Comparison of ENCODE assay signal across 39 mouse cellular contexts in the genomic region with DNA sequence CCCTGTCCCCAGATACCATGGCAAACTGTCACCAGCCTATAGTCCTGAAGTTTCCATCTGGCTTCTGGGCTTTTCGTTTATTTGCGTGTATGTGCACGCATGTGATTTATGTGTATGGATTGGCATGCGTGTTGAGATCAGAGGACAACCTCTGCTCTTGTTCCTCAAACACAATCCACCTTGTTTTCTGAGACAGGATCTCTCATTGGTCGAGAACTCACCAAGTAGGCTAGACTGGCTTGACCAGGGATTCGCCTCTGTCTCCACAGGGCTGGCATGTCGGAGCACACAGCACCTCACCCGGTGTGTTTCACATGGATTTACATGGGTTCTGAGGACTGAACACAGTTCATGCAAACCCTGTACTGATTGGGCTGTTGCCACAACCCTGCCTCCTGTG. TPM values are rescaled to one million over a fixed set of nuclear protein-coding genes. Genes with fewer than 3 reads are reported as not detected.
DNase-seq lines count a peak whose midpoint lies in the region; ATAC-seq and TF ChIP-seq lines count a peak whose summit lies in the region.
"Had no signal": no experiment of that assay in that cellular context is flagged by ENCODE, and none has a peak within 500 bp of the region (broad histone marks: within the 10 kb centered on the region; RNA-seq: fewer than 3 reads in every experiment).

No protein-coding gene starts in this region.

- H3K4me3 ChIP-seq in heart, embryonic 10.5 days: no peak overlapping the region
- H3K4me3 ChIP-seq in MEL (ENCODE audit: control insufficient read depth in 1 of 2, insufficient read depth in 1 of 2, low read depth in 2 of 2, low read length in 2 of 2): no peak overlapping the region
- H3K4me3 ChIP-seq in liver, embryonic 16.5 days (ENCODE audit: low read depth, low read length): no peak overlapping the region
- H3K4me3 ChIP-seq: forebrain, embryonic 10.5 days; forebrain, embryonic 15.5 days; heart, embryonic 13.5 days; hindbrain, embryonic 15.5 days; kidney, embryonic 15.5 days; layer of hippocampus, adult 2 months; left cerebral cortex, adult 2 months; limb, embryonic 12.5 days; myocyte; neural tube, embryonic 12.5 days had no signal

- 83% methylated on average over 8 of the region's 8 CpGs for WGBS in heart, embryonic 10.5 days
- 88% methylated on average over 8 of the region's 8 CpGs for WGBS in liver, embryonic 16.5 days (ENCODE audit: insufficient replicate concordance)

- peak overlapping the region; percentile 69; the same call in 1 of the 2 replicates for H3K27ac ChIP-seq in heart, embryonic 10.5 days
- H3K27ac ChIP-seq in MEL (ENCODE audit: control insufficient read depth, low read depth, low read length): no peak overlapping the region
- peak overlapping the region; percentile 97 for H3K27ac ChIP-seq in liver, embryonic 16.5 days (ENCODE audit: low read length)
- H3K27ac ChIP-seq: forebrain, embryonic 15.5 days; heart, embryonic 13.5 days; hindbrain, embryonic 15.5 days; kidney, embryonic 15.5 days; layer of hippocampus, adult 2 months; left cerebral cortex, adult 2 months; limb, embryonic 12.5 days; macrophage; neural tube, embryonic 12.5 days had no signal

- TF ChIP-seq RAD21 in MEL (IDR thresholded peaks at IDR 0.05; ENCODE audit: low read depth, low read length): no peak

- DNase-seq in heart, embryonic 10.5 days (ENCODE audit: low spot score): no peak
- no peak for DNase-seq in heart, adult 9 months (ENCODE audit: low spot score in 2 of 2)
- peak; percentile 9 for DNase-seq in MEL (ENCODE audit: low read depth, low spot score)
- peak; percentile 95 for DNase-seq in gonadal fat pad, adult 2 months (ENCODE audit: low read depth)
- DNase-seq in adrenal gland, adult 8-10 months: no peak
- no peak for DNase-seq in adrenal gland, adult 18-20 months (ENCODE audit: low spot score in 2 of 2)
- no peak for DNase-seq in testis, postnatal 10 days (ENCODE audit: low spot score)
- DNase-seq: cerebellum, adult 11 months; cerebellum, adult 9-10 months; gastrocnemius, postnatal 25 days; heart, adult 18-20 months; heart, postnatal 10 days; kidney, adult 18-20 months; kidney, postnatal 25 days; lung, adult 18-20 months; right cerebral cortex, postnatal 4 days; thymus, postnatal 25 days had no signal

- no peak overlapping the region for H3K9ac ChIP-seq in MEL (ENCODE audit: control insufficient read depth, low read depth, low read length, poor library complexity, severe bottlenecking)
- peak overlapping the region; percentile 62 for H3K9ac ChIP-seq in liver, embryonic 16.5 days (ENCODE audit: low read depth, low read length)
- H3K9ac ChIP-seq: forebrain, embryonic 15.5 days; heart, embryonic 13.5 days; hindbrain, embryonic 15.5 days; kidney, embryonic 15.5 days; limb, embryonic 12.5 days; neural tube, embryonic 12.5 days had no signal

- H3K4me2 ChIP-seq in liver, embryonic 16.5 days (ENCODE audit: low read depth, low read length): peak overlapping the region; percentile 71; the same call in 1 of the 2 replicates
- H3K4me2 ChIP-seq: forebrain, embryonic 15.5 days; heart, embryonic 13.5 days; hindbrain, embryonic 15.5 days; kidney, embryonic 15.5 days; limb, embryonic 12.5 days; neural tube, embryonic 12.5 days had no signal

- peaks cover 33% of the 10 kb centered on the region for H3K4me1 ChIP-seq in heart, embryonic 10.5 days
- H3K4me1 ChIP-seq in MEL (ENCODE audit: control insufficient read depth in 1 of 2, insufficient read depth in 2 of 2, low read length in 2 of 2): peaks cover 13 to 26% of the 10 kb centered on the region in 2 experiments
- H3K4me1 ChIP-seq in liver, embryonic 16.5 days (ENCODE audit: control insufficient read depth, low read depth, low read length): peaks cover 66% of the 10 kb centered on the region

- H3K27me3 ChIP-seq in heart, embryonic 10.5 days (ENCODE audit: insufficient read depth, poor library complexity, severe bottlenecking): peaks cover 35% of the 10 kb centered on the region
- H3K27me3 ChIP-seq in MEL (ENCODE audit: control insufficient read depth in 1 of 2, insufficient read depth in 2 of 2, low read length in 2 of 2): no peaks in the 10 kb centered on the region
- H3K27me3 ChIP-seq in liver, embryonic 16.5 days (ENCODE audit: control insufficient read depth, insufficient read depth, low read depth, low read length): no peaks in the 10 kb centered on the region; the same call in 1 of the 2 replicates

- no peak for TF ChIP-seq CTCF in MEL (IDR thresholded peaks at IDR 0.05 in 2 of 3, conservative IDR thresholded peaks at IDR 0.05 in 1 of 3; ENCODE audit: control insufficient read depth in 1 of 3, insufficient read depth in 1 of 3, low read depth in 2 of 3, low read length in 3 of 3, poor library complexity in 1 of 3, severe bottlenecking in 1 of 3)

- H3K36me3 ChIP-seq in heart, embryonic 10.5 days: no peaks in the 10 kb centered on the region
- H3K36me3 ChIP-seq in MEL (ENCODE audit: control insufficient read depth in 1 of 2, insufficient read depth in 2 of 2, low read length in 2 of 2): peaks cover 0 to 16% of the 10 kb centered on the region in 2 experiments; a peak in 2 of 4 replicates
- H3K36me3 ChIP-seq in liver, embryonic 16.5 days (ENCODE audit: control insufficient read depth, insufficient read depth): peaks cover 7% of the 10 kb centered on the region
- H3K36me3 ChIP-seq: forebrain, embryonic 15.5 days; heart, embryonic 13.5 days; hindbrain, embryonic 15.5 days; neural tube, embryonic 12.5 days had no signal

- no peaks in the 10 kb centered on the region for H3K9me3 ChIP-seq in heart, embryonic 10.5 days
- H3K9me3 ChIP-seq in MEL (replicated peaks; ENCODE audit: insufficient read depth, low read length): no peaks in the 10 kb centered on the region
- H3K9me3 ChIP-seq in liver, embryonic 16.5 days (replicated peaks; ENCODE audit: control insufficient read depth, low read length): no peaks in the 10 kb centered on the region
- H3K9me3 ChIP-seq: forebrain, embryonic 10.5 days; forebrain, embryonic 15.5 days; heart, embryonic 13.5 days; hindbrain, embryonic 15.5 days; kidney, embryonic 15.5 days; limb, embryonic 12.5 days; neural tube, embryonic 12.5 days had no signal

- no peak for ATAC-seq in liver, embryonic 16.5 days (ENCODE audit: low read depth)
- ATAC-seq: forebrain, embryonic 15.5 days; lung, postnatal 0 days; midbrain, embryonic 16.5 days had no signal

- no peak for TF ChIP-seq POLR2A in MEL (IDR thresholded peaks at IDR 0.05; ENCODE audit: control insufficient read depth in 1 of 2, insufficient read depth in 1 of 2, low read depth in 1 of 2, low read length in 2 of 2, poor library complexity in 1 of 2)

- H3K79me2 ChIP-seq in MEL (ENCODE audit: control insufficient read depth, insufficient read depth, low read length, poor library complexity): no peaks in the 10 kb centered on the region

- no peak for TF ChIP-seq EP300 in MEL (IDR thresholded peaks at IDR 0.05; ENCODE audit: low read depth in 1 of 2, low read length in 2 of 2)

RNA-seq across cellular contexts. Expression of a gene that starts 7.9 kb away (rescaled TPM):
- polyA plus RNA-seq in heart, embryonic 10.5 days (2016; fragmentation: Nextera tagmentation; extraction: Ambion mirVana): 0.75 and 1.4 TPM in 2 replicates
- 38.6 and 38.7 TPM in 2 replicates for total RNA-seq in MEL (2012; rRNA removed)
- polyA plus RNA-seq in MEL (2012; ENCODE audit: insufficient read depth in 1 of 2, insufficient read length in 2 of 2, low read depth in 1 of 2, low replicate concordance in 2 of 2, missing spikeins in 1 of 2): 10 to 100 TPM in 1 of 2 experiments, not detected in 1; 86.7 TPM
- 120 and 127 TPM in 2 replicates for polyA plus RNA-seq in gonadal fat pad, adult 2 months (2012; rRNA removed)
- polyA plus RNA-seq in liver, embryonic 16.5 days (2015; fragmentation: Nextera tagmentation; extraction: Ambion mirVana): 5.9 and 7.5 TPM in 2 replicates
- total RNA-seq in adrenal gland, adult 8-10 months (2022): 10 to 100 TPM; 47.5 to 53.8 (median 49.3) TPM
- total RNA-seq in adrenal gland, adult 18-20 months (2021): 10 to 100 TPM; 38.7 to 48.5 TPM

RNA-seq across cellular contexts. Expression of a gene that starts 8.4 kb away (rescaled TPM):
- polyA plus RNA-seq in heart, embryonic 10.5 days (2016; fragmentation: Nextera tagmentation; extraction: Ambion mirVana): 9.5 and 25.6 TPM in 2 replicates
- 34.8 and 36.3 TPM in 2 replicates for total RNA-seq in MEL (2012; rRNA removed)
- 10 to 100 TPM in 1 of 2 experiments, not detected in 1; 29.5 TPM for polyA plus RNA-seq in MEL (2012; ENCODE audit: insufficient read depth in 1 of 2, insufficient read length in 2 of 2, low read depth in 1 of 2, low replicate concordance in 2 of 2, missing spikeins in 1 of 2)
- polyA plus RNA-seq in gonadal fat pad, adult 2 months (2012; rRNA removed): 44.2 and 72.1 TPM in 2 replicates
- 240 and 265 TPM in 2 replicates for polyA plus RNA-seq in liver, embryonic 16.5 days (2015; fragmentation: Nextera tagmentation; extraction: Ambion mirVana)
- total RNA-seq in adrenal gland, adult 8-10 months (2022): 100 to 1,000 TPM; 288 to 361 (median 321) TPM
- 100 to 1,000 TPM; 207 to 261 TPM for total RNA-seq in adrenal gland, adult 18-20 months (2021)

RNA-seq across cellular contexts. Expression of a gene that starts 14.2 kb away (rescaled TPM):
- polyA plus RNA-seq in heart, embryonic 10.5 days (2016; fragmentation: Nextera tagmentation; extraction: Ambion mirVana): 23.0 and 30.3 TPM in 2 replicates
- total RNA-seq in MEL (2012; rRNA removed): not detected in 2 replicates
- polyA plus RNA-seq in MEL (2012; ENCODE audit: insufficient read depth in 1 of 2, insufficient read length in 2 of 2, low read depth in 1 of 2, low replicate concordance in 2 of 2, missing spikeins in 1 of 2): not detected
- polyA plus RNA-seq in gonadal fat pad, adult 2 months (2012; rRNA removed): 205 and 251 TPM in 2 replicates
- 3.6 and 4.9 TPM in 2 replicates for polyA plus RNA-seq in liver, embryonic 16.5 days (2015; fragmentation: Nextera tagmentation; extraction: Ambion mirVana)
- 100 to 1,000 TPM in 2 of 4 experiments, 10 to 100 TPM in 2; 80.2 to 106 (median 96.4) TPM for total RNA-seq in adrenal gland, adult 8-10 months (2022)
- total RNA-seq in adrenal gland, adult 18-20 months (2021): 10 to 100 TPM; 80.4 to 83.4 TPM

RNA-seq across cellular contexts. Expression of a gene that starts 18.4 kb away (rescaled TPM):
- polyA plus RNA-seq in heart, embryonic 10.5 days (2016; fragmentation: Nextera tagmentation; extraction: Ambion mirVana): not detected in 2 replicates
- 4.1 and 4.7 TPM in 2 replicates for total RNA-seq in MEL (2012; rRNA removed)
- polyA plus RNA-seq in MEL (2012; ENCODE audit: insufficient read depth in 1 of 2, insufficient read length in 2 of 2, low read depth in 1 of 2, low replicate concordance in 2 of 2, missing spikeins in 1 of 2): 1 to 10 TPM in 1 of 2 experiments, not detected in 1; 4.3 TPM
- polyA plus RNA-seq in gonadal fat pad, adult 2 months (2012; rRNA removed): 1.1 and 2.6 TPM in 2 replicates
- polyA plus RNA-seq in liver, embryonic 16.5 days (2015; fragmentation: Nextera tagmentation; extraction: Ambion mirVana): 0.13 TPM in 1 of 2 replicates, not detected in the other
- under 1 TPM in 1 of 4 experiments, not detected in 3; 0.31 TPM for total RNA-seq in adrenal gland, adult 8-10 months (2022)
- not detected for total RNA-seq in adrenal gland, adult 18-20 months (2021)
- total RNA-seq: common myeloid progenitor, adult 5-6 weeks; gastrocnemius, adult 18-20 months; gastrocnemius, postnatal 25 days; heart, adult 18-20 months; heart, postnatal 10 days; hematopoietic stem cell, adult 5-6 weeks; layer of hippocampus, adult 2 months; left cerebral cortex, adult 2 months; left cerebral cortex, postnatal 25 days had no signal
- polyA plus RNA-seq: embryonic facial prominence, embryonic 14.5 days; forebrain, embryonic 10.5 days; forebrain, embryonic 15.5 days; heart, embryonic 13.5 days; hindbrain, embryonic 15.5 days; intestine, embryonic 14.5 days; kidney, embryonic 15.5 days; limb, embryonic 12.5 days; lung, postnatal 0 days; macrophage; midbrain, embryonic 16.5 days; myocyte; neural tube, embryonic 12.5 days; spleen, adult 2 months had no signal

RNA-seq across cellular contexts. Expression of a gene that starts 54.3 kb away (rescaled TPM):
- 0.06 and 1.7 TPM in 2 replicates for polyA plus RNA-seq in heart, embryonic 10.5 days (2016; fragmentation: Nextera tagmentation; extraction: Ambion mirVana)
- total RNA-seq in MEL (2012; rRNA removed): 0.12 and 0.33 TPM in 2 replicates
- under 1 TPM in 1 of 2 experiments, not detected in 1; 0.11 TPM for polyA plus RNA-seq in MEL (2012; ENCODE audit: insufficient read depth in 1 of 2, insufficient read length in 2 of 2, low read depth in 1 of 2, low replicate concordance in 2 of 2, missing spikeins in 1 of 2)
- polyA plus RNA-seq in gonadal fat pad, adult 2 months (2012; rRNA removed): 0.61 and 0.84 TPM in 2 replicates
- 29.6 and 33.7 TPM in 2 replicates for polyA plus RNA-seq in liver, embryonic 16.5 days (2015; fragmentation: Nextera tagmentation; extraction: Ambion mirVana)
- total RNA-seq in adrenal gland, adult 8-10 months (2022): 1 to 10 TPM; 1.1 to 2.8 (median 2.0) TPM
- 1 to 10 TPM in 1 of 2 experiments, under 1 TPM in 1; 0.54 to 2.4 TPM for total RNA-seq in adrenal gland, adult 18-20 months (2021)
- total RNA-seq: common myeloid progenitor, adult 5-6 weeks; gastrocnemius, postnatal 25 days; heart, adult 18-20 months; hematopoietic stem cell, adult 5-6 weeks; layer of hippocampus, postnatal 14 days had no signal
- polyA plus RNA-seq: macrophage had no signal

Comparison
In these comparisons a context has a peak if more than half of its experiments do, and no peak if none do; other contexts are left out.
1. DNase-seq: peak in MEL (single experiment) and gonadal fat pad, adult 2 months (single experiment); none in heart, embryonic 10.5 days (single experiment), heart, adult 9 months (0 of 2), adrenal gland, adult 8-10 months (single experiment), adrenal gland, adult 18-20 months (0 of 2) and testis, postnatal 10 days (single experiment).